Mouse (Mus musculus): ENCODE data around the gene Ttpal.
"Not testable (repeated sequence)": the region's sequence is repeated elsewhere in the genome, so short reads cannot be mapped to it uniquely, and the experiment has no call there.

The Ttpal gene

DNA sequence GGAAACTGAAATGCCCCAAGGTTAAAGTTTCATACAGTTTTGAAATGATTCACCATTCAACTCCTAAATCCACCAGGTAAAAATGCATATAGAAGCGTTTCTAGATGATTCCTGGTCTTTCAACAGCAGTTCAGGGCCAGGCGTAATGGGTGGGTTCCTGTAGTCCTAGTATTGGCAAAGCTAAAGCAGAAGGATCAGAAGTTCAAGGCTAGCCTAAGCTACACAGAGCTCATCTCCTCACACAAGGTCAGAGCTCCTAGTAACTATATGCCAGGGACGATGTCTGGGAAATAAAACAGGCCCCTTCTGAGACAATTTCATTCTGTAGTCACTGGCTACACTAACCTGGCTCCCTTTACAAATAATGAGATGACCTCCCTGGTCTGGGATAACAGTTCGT, 29.1 kb downstream of the Ttpal start:
- no peak for DNase-seq (ENCODE audit: low spot score)

DNA sequence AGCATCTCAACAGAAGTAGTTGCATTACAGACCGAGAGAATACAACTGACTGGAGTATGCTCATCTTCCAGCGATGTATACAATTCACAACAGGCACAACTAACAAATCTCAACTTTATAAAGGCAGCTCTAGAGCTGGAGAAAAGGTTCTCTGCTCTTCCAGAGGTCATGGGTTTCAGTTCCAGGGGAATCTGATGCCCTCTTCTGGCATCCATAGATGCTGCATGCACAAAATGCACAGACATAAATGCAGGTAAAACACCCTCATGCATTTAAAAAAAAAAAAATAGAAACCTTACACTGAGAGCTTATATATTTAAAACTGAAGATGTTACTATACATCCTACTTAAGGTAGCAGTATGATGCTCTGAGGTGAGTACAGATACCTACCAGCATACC, 29.6 kb downstream of the Ttpal start:
- DNase-seq (ENCODE audit: low spot score), result no peak

DNA sequence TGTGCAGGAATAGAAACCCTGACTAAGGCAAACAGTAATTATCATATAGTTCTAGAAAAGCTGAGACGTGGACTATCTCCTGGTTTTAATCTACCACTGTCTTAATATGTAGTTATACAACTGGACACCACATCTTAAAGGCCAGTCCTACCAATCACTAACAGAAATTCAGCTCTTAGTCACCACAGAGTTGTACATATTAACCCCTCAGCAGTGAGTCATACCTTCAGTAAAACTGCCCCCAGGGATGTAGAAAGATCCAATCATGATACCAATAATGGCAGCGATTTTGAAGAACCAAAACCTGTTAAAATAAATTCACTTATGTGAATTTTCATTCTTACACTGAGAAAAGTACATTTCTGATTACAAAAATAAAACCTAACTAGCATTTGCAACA, 32.1 kb downstream of the Ttpal start:
- no peak for DNase-seq (ENCODE audit: low spot score)

DNA sequence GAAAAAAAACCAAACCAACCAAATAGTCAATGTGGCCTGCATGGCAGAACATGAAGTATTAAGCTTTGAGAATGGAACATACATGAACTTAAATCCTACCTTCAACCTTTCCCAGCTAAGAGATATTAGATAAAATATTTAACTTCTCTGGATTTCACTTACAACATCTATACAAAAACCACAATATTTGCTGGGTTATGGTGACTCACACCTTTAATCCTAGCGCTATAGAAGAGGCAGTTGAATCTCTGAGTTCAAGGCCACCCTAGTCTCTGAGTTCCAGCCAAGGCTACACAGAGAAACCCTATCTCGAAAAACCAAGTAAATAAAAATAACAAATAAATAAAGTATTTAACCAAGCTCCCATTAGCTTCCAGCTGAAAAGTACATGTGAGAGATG, 33.9 kb downstream of the Ttpal start:
- DNase-seq (ENCODE audit: low spot score), result no peak

DNA sequence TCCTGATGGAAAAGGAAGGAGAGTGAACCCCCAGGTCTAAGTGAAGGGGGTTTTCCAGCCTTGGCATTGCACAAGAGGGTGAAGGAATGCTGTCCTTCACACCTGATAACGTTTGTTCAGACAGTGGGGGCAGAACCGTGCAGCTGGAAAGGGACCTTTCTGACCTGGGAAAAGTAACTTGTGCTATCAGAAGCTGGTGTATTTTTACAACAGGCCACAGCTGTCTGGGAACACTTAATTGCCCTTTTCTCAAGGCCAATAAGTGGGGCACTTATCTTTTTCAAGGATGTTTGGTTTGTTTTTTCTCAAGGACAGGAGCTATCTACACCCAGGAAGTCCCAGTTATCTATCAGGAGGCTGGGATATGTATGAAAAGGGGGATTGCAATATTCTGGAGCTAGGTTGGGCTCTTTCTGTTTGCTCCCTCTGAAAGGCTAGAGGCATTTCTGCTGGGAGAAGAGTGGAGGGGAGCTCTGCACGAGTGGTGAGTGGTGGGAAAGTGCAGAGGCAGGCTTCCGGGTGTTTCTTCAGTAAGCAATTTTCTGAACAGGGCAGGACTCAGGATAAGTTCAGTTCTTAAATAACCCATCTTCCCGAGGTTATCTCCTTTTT, 35.6 kb downstream of the Ttpal start:
- DNase-seq (ENCODE audit: low spot score), result no peak

DNA sequence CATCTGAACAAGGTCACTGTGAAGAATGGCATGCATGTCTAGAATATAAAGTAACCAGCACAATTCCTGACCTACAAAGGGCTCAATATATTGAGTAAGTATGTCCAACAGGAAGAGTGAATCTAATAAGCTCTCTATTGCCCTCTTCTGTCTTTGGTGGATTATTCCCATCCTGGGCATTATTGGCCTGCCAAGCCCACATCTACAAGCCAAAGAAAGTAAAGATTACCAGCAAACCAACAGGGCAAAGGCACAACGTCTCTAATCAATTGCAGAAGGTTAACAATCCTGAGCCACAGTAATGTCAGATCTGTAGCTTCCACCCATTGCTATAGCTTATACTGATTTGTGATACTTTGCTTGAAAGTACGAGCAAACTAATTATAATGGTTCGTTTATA, 38.4 kb downstream of the Ttpal start:
- DNase-seq (ENCODE audit: low spot score), result no peak

DNA sequence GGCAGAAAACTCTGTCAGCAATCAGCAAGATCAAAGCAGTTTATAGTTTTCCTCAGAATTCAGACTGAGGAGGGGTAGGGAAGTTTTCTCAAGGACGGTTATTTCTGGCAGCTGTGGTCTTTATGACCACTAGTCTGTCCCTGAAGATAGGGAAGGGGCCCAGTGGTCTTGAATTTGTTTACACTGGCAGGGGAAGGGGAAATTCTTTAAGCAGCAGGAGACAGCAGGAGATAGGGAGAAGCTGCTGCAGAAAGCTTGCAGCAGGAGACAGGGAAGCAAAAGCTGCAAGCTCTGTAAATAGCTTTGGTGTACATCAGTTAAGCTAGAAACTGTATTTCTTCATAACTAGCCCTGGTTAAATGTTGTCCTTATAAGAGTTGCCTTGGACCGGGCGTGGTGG, 39.6 kb downstream of the Ttpal start:
- DNase-seq (ENCODE audit: low spot score), result no peak

DNA sequence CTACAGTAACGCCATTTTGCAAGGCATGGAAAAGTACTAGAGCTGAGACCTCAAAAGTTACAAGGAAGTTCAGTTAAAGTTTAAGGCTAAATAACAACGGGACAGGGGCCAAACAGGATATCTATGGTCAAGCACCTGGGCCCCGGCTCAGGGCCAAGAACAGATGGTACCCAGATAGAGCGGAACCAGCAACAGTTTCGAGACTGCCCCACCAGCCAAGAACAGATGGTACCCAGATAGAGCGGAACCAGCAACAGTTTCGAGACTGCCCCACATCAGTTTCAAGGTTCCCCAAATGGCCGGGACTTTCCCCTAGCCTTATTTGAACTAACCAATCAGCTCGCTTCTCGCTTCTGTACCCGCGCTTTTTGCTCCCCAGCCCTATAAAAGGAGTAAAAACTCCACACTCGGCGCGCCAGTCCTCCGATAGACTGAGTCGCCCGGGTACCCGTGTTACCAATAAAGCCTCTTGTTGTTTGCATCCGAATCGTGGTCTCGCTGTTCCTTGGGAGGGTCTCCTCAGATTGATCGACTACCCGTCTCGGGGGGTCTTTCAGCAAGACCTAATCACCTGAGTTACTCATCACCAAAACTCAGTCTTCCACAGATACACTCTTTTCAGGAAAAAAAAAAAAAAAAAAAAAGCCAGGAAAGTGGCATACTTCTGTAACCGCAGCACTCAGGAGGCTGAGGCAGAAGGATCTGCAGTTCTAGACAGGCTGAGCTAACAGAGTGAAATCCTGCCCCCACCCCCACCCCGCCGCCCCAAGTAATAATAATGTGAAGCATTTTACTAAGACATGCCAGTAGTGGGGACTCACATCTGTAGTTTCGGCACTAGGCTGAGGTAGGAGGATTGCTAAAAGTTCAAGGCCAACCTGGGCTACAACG, 40.8 kb downstream of the Ttpal start:
- DNase-seq (ENCODE audit: low spot score), result no peak

DNA sequence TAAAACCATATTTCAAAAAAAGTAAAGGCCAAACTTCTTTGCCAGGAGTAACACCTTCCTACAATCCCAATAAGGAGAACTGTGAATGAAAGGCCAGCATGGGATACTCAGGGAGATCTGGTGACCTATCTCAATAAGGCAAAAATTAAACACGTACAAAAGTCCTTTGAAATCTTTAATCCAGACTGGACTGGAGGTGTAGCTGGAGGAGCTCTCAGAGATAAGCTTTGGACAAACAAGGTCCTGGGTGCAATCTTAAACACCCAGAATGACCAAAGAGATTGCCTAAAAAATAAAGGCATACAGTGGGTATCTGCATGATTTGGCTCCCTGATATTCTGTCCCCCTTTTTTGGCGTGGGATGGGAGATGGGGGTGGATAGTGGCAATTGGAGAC, 41.5 kb downstream of the Ttpal start:
- no peak for DNase-seq (ENCODE audit: low spot score)

DNA sequence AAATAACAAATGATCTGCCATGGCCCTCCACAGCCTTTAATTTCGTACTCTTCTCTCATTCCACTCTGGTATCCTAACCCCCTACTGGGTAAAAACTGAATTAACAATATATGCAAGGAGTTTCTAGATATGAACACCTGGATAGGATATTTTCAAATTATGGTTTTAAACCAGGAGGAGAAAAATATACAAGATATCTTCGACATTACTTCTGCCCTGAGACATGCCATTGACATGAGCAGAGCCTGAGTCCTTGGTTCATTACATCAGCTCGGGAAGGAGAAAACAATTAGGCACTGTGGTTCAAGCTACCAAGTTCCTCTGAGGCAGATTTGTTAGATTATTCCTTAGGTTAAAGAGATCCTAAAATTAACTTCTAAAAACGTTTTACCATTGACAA, 41.9 kb downstream of the Ttpal start:
- DNase-seq (ENCODE audit: low spot score), result no peak

DNA sequence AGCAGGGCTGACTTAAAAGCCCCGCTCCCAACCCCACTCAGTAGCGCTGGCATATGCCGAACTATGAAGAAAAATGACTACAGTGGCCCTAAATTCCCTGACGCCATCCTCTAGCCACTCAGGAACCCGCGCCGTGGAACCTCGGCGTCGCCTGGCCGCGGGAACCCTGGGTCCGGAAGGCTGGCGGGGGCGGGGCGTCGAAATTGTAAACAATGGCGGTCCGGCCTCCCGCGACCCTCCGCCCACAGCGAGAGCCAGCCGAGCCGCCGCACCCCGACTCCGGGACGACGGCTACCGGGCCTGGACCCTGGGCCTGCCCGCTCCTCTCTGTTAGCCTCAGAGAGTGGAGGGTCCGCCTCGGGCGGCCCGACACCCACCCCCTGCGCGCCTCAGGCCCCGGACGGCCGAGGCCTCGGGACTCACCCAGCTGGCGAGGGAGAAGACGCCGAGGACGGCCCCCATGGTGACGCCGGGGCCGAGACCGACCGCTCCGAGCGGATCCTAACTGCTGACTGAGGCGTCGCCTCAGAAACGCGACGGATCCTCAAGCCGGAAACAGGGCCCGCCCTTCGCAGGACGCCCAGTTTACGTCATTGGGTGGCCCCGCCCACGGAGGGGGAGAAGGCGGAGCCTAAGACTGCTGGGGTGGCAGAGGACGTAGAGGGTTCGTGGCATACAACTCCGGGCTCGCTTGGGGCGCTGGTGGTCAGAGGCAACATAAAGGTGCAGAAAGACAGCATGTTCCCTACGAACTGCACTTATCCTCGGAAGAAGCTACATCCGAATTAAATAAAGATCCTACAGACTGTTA, 42.7 kb downstream of the Ttpal start, which contains the start of gene Serinc3:
Gene Serinc3 (minus strand): TSS at position 557 of the 811 bp plus-strand sequence.
- peak; percentile 90 for DNase-seq (ENCODE audit: low spot score)

DNA sequence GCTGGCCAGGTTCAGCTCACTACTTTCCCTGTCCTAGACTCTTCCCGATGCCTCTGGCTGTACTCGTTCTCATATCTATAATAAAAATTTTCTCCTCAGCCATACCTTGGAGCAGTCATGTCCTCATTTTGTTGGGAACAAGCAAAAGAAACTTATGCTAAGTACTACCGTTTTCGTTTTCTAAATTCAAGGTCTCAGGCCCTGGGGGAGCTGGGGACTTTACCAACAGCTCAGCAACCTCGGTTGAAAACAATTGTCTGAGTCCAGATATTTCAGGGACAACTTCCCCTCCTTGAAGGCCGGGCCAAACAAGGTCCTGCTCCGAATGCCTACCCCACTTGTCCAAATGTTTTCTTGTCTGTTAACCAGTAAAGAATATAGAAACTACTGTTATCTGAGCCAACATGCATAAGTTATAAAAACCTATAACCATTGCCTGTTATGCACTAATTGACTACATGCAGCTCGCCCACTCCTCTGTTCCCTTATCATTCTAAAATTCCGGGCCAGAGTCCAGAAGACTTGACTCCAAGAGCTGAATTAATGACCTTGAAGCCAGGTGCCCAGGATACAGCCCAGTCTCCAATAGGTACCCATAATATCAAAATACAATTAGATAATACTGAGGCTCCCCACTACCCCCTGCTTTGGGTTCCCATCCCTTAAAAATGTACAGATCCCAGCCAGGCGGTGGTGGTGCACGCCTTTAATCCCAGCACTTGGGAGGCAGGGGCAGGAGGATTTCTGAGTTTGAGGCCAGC, 43.8 kb downstream of the Ttpal start:
- DNase-seq (ENCODE audit: low spot score), result no peak

DNA sequence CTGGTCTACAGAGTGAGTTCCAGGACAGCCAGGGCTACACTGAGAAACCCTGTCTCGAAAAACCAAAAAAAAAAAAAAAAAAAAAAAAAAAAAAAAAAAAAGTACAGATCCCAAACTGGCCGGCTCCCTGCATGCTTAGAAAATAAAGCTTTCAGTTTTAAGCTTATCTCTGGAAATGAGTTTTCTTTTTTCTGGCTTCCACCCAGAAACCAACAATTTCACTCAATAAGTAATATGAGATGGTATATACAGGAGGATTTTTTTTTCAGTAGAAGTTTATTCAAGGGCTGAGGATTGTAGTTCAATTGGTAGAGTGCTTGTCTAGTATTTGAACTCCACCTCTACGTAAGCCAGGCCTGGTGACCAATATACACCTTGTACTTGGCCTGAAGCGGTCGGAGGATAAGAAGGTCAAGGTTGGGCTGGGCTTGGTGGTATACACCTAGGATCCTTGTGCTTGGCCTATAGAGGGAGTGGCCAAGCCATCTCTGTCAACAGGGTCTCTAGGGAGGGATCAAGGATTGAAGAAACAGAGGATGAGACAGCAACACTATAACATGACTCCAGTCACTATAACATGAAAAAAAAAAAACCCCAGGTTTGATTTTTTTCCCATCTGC, 44.5 kb downstream of the Ttpal start:
- no peak for DNase-seq (ENCODE audit: low spot score)

DNA sequence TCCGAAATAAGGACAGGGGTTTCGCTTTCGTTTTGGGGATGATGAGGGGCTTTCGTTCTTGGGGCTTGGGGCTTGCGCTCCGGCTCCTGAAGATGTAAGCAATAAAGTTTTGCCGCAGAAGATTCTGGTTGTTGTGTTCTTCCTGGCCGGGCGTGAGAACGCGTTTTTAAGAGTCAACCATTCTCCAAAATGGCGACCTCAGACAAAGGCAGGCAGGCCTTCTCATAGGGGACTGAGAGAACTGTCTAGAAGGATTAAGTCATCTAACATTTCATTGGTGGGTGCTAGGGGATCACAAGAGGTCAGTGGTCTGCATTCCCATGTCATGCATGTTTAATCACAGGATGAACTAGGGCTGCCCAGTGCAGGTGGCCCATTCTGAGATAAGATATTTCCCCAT, 53.6 kb downstream of the Ttpal start:
- DNase-seq (ENCODE audit: low spot score), result not testable (repeated sequence)

DNA sequence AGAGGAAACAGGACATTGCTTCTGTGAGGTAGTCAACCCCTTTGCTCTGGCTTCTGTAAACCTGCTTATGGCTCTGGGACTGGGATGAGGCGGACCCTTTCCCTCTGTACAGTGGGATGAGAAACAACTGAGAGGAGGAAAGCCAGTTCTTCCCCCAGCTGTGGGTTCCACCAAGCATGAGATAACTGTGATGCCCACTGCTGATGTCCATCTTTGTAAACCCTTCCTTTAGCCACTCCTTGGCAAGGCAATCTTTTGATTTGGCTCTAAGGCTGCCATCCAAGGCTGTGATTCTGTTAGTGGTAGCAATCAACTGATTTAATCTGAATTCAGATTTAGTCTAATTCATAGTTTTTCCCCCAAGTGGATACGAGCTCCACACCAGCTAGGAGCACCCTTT, 55.4 kb downstream of the Ttpal start:
- no peak for DNase-seq (ENCODE audit: low spot score)

DNA sequence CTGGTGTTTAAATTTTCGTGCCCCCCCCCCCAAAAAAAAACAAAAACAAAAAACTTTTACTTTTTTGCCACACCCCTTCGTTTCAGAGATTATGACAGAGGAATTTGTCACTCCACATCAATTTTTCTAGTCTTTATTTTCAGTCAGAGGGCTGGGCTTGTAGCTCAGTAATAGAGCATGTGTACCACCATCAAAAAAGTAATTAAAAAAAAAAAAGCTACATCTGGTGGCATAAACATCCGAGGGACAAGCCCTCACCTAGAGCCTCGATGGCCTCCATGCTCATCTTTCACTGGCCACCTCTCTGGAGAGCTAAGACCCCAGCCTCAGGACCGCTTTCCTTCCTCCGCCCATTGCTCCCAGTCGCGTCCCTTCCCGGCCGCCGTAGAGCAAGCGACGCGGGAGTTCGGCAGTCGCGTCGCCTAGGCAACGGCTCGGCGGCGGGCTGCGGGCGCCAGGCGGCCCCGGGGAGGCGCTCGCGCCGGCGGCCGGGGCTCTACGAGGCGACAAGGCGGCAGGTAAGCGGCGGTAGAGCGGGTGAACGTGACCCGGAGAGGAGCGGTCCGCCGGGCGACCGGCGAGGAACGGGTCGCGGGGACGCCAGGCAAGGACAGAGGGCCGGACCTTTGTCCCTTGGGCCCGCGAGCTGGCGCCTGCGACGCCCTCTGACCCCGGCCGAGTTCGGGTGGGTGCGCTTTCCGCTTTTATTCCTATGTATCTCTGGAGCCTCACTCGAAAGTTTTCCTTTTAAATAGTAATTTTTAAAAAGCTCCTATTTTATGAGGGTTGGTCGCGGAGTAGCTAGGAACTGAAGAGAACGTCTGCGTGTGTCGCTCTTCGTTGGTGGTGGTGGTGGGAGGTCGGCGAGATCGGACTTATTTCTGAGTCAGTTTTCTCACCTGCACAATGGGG, 56.1 kb downstream of the Ttpal start, which contains the start of gene Pkig:
Gene Pkig (plus strand): TSS at position 412 of the 912 bp plus-strand sequence.
- no peak for DNase-seq (ENCODE audit: low spot score)

DNA sequence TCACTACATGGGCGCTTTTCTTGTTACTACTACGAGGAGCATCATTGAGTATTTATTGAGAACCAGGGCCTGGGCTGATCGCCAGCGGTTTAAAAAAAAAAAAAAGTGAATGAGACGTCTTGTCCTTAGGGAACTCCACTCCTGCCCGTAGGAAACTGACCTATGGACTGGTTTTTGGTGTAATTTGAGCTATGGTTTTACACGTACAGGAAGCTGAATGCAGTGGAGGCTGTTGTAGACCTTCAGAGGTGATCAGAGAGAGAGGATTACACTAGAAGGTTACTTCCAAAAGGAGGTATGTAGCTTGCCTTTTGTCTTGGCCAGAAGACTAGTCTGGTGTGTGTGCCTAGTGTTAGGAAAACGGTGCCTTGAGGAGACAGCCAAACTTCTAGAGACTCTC, 56.8 kb downstream of the Ttpal start:
- no peak for DNase-seq (ENCODE audit: low spot score)

DNA sequence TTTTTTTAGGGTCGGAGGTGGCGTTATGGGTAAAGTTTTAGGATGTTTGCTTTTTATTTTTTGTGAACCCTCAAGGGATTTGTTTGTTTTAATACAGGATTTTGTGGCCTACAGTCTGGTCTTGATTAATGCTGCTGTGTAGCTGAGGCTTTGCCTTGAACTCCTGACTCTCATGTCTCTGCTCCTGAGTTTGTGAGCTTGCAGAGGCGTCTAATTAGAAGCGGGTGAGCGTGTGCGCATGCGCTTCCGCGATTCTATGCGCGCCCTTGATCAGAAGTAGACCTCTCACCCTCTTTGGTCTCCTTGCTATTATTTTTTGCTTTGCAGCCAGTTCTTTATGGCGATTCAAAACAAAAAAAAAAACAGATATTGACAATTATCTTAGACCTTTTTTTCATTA, 57.3 kb downstream of the Ttpal start:
- DNase-seq (ENCODE audit: low spot score), result no peak

DNA sequence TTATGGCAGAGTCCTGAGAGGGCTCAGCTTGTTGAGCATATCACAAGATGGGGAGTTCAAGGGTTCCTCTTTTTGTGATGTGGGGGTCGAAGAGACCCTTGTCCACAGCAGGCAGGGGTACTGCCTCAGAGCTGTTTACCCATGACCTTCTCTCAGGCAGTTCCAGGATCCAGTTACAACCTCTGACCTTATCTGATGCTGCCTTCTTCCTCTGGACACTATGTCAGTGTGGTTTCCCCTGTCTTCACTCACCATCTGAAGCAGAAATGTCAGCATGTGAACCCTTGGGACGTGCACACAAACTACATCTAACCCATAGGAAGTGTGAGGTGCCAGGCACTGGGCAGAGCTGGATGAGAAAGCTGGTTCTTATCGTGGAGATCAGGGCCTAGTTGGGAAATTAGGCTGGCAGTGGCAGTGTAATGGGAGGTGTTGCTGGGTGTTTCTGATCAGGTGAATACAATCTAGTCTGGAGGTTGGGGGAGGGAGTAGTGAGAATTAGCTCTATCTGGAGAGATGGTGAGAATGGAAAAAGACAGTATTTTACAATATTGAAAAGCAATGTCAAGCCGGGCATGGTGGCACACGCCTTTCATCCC, 58.1 kb downstream of the Ttpal start:
- no peak for DNase-seq (ENCODE audit: low spot score)

DNA sequence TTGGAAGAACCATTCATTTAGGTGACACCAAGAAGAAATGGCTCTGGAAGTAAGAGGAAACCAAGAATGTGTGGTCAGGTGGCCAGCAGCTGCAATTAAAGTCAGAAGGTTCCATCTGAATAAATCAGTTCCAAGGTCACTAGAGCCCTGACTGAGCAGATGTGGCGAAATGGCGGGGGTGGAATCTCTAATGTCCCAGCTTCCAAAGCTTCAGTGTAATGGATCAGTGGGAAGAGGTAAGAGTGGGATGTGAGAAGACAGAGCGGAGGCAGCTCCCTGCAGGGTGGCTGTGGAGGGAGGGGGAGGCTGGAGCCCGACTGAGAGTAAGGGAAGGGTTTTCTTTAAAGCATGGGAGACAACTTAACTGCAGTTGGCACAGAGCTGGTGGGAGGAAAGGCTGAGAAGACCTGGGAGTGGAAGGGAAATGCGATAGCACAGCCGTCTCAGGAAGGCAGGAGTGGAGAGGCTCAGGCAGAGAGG, 59.3 kb downstream of the Ttpal start:
- no peak for DNase-seq (ENCODE audit: low spot score)

Measured in layer of hippocampus, adult 9-10 months (tissue).